Mouse (Mus musculus) kidney, adult 2 months (tissue): ENCODE results near the gene Vps54.

ENCODE experiments used
- CTCF ChIP-seq: fragments of 200-500 bp; conservative IDR thresholded peaks from 2 replicates; pipeline ENCODE4 v1.5.1; 2011; ENCODE audit warnings: low read depth, mild to moderate bottlenecking, control low read depth, low read length, moderate library complexity, mixed read lengths; ENCODE audit not compliant: insufficient read depth, insufficient read length
- POLR2A ChIP-seq: fragments of 200-500 bp; IDR thresholded peaks from one replicate; pipeline ENCODE4 v1.6.1; 2011; ENCODE audit warnings: low read depth, low read length, control low read depth

DNA sequence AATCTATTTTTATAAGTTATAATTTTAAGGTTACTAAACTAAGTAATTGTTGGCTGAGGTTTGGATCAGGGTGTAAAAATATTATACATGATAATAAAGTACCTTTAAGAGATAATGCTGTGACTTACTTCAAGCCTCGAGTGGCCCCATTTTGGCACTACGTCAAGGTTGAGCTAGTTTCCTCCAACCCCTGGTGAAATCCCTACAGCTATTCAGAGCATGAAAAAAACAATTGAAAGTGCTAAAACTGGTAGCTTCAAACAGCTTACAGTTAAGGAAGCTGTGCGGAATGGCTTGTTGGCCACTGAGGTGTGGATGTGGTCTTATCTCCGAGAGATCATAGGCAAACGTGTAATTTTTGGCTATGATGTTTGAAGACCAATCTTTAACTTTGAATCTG lies 56.4 kb downstream of the Vps54 start:
- TF ChIP-seq POLR2A (no peak), CTCF (no peak)
